Mouse (Mus musculus) brain, embryonic 18.5 days (tissue): ENCODE results near the gene Dtnbp1.

Source experiments
- DNase-seq: peaks from one replicate; pipeline ENCODE4 v3.0.0-alpha.2; 2012; ENCODE audit warnings: low read depth, low spot score

Dtnbp1 gene

GRCm38 (mm10) chr13:44948320-44949250 is 53.4 kb downstream of the Dtnbp1 start:
- DNase-seq = no peak

GRCm38 (mm10) chr13:44946880-44947635 is 54.9 kb downstream of the Dtnbp1 start:
- peak; percentile 55 for DNase-seq

- DNase-seq = no peak
Observed at GRCm38 (mm10) chr13:44943618-44944017, 58.3 kb downstream of the Dtnbp1 start.

GRCm38 (mm10) chr13:44939326-44940035 is 62.5 kb downstream of the Dtnbp1 start:
- no peak for DNase-seq

- DNase-seq = no peak
Observed at GRCm38 (mm10) chr13:44937681-44938080, 64.3 kb downstream of the Dtnbp1 start.

GRCm38 (mm10) chr13:44933575-44933974 is 68.4 kb downstream of the Dtnbp1 start:
- no peak for DNase-seq

GRCm38 (mm10) chr13:44932307-44933264 is 69.4 kb downstream of the Dtnbp1 start:
- DNase-seq = no peak

GRCm38 (mm10) chr13:44926311-44926710 is 75.6 kb downstream of the Dtnbp1 start:
- DNase-seq = no peak

GRCm38 (mm10) chr13:44925173-44925572 is 76.8 kb downstream of the Dtnbp1 start:
- no peak for DNase-seq

- no peak for DNase-seq
Observed at GRCm38 (mm10) chr13:44924042-44924441, 77.9 kb downstream of the Dtnbp1 start.

GRCm38 (mm10) chr13:44921721-44922120 is 80.2 kb downstream of the Dtnbp1 start:
- no peak for DNase-seq

GRCm38 (mm10) chr13:44921095-44921494 is 80.9 kb downstream of the Dtnbp1 start:
- no peak for DNase-seq

- DNase-seq = no peak
Observed at GRCm38 (mm10) chr13:44918269-44918668, 83.7 kb downstream of the Dtnbp1 start.

- no peak for DNase-seq
Observed at GRCm38 (mm10) chr13:44917202-44917601, 84.7 kb downstream of the Dtnbp1 start.

GRCm38 (mm10) chr13:44915945-44916344 is 86.0 kb downstream of the Dtnbp1 start:
- no peak for DNase-seq

GRCm38 (mm10) chr13:44915382-44915781 is 86.6 kb downstream of the Dtnbp1 start:
- no peak for DNase-seq

- DNase-seq = no peak
Observed at GRCm38 (mm10) chr13:44913560-44913959, 88.4 kb downstream of the Dtnbp1 start.

GRCm38 (mm10) chr13:44912851-44913250 is 89.1 kb downstream of the Dtnbp1 start:
- no peak for DNase-seq

GRCm38 (mm10) chr13:44908790-44909189 is 93.2 kb downstream of the Dtnbp1 start:
- DNase-seq = no peak

GRCm38 (mm10) chr13:44907702-44908101 is 94.2 kb downstream of the Dtnbp1 start:
- peak; percentile 86 for DNase-seq

- DNase-seq = no peak
Observed at GRCm38 (mm10) chr13:44906141-44906540, 95.8 kb downstream of the Dtnbp1 start.
